Mouse (Mus musculus): Measurements from ENCODE around the gene Trem1.

GRCm38 (mm10) chr17:48250631-48251030 lies 18.1 kb downstream of the Trem1 start:
- TF ChIP-seq CTCF (IDR thresholded peaks at IDR 0.05; ENCODE audit: borderline replicate concordance, insufficient read depth, low read length) (no peak), POLR2A (IDR thresholded peaks at IDR 0.05; ENCODE audit: low read depth, low read length) (no peak)

All from embryonic fibroblast, embryonic 13.5 days (primary cell).